Mouse (Mus musculus): Measurements from ENCODE around the gene Prdx2. TPM values are rescaled to one million over a fixed set of nuclear protein-coding genes. Genes with fewer than 3 reads are reported as not detected.

Gene Prdx2
- polyA plus RNA-seq, 1 experiment from 2014 or later, result 681 TPM

- Histone ChIP-seq H3K27ac (0 out of 2 replicates have a peak overlapping the region, but pooled peaks have one; percentile 1), H3K9me3 (no peaks in the 10 kb centered on the region), H3K36me3 (peaks cover 44% of the 10 kb centered on the region), H3K27me3 (peaks cover 15% of the 10 kb centered on the region), H3K4me3 (no peak overlapping the region), H3K4me1 (peaks cover 60% of the 10 kb centered on the region), H3K4me2 (no peak overlapping the region), H3K9ac (no peak overlapping the region)
- ATAC-seq (ENCODE audit: insufficient number of reproducible peaks, low FRiP score, low TSS enrichment, low read depth), result no peak
- WGBS, result 68% methylated on average over 8 of the region's 8 CpGs
Measured at GRCm38 (mm10) chr8:84974543-84975142, 5.3 kb downstream of the Prdx2 start.

- WGBS, result 27% methylated on average over 7 of the region's 7 CpGs
- H3K27ac ChIP-seq, result peak overlapping the region; percentile 80
- no peak overlapping the region for H3K9ac ChIP-seq
- peaks cover 15% of the 10 kb centered on the region for H3K27me3 ChIP-seq
- no peak overlapping the region for H3K4me2 ChIP-seq
- H3K4me3 ChIP-seq, result peak overlapping the region; percentile 55; the same call in 1 of the 2 replicates
- no peaks in the 10 kb centered on the region for H3K9me3 ChIP-seq
- ATAC-seq (ENCODE audit: insufficient number of reproducible peaks, low FRiP score, low TSS enrichment, low read depth), result no peak
- peaks cover 62% of the 10 kb centered on the region for H3K4me1 ChIP-seq
- peaks cover 44% of the 10 kb centered on the region for H3K36me3 ChIP-seq
Measured at GRCm38 (mm10) chr8:84975434-84975833, 6.0 kb downstream of the Prdx2 start.

DNA sequence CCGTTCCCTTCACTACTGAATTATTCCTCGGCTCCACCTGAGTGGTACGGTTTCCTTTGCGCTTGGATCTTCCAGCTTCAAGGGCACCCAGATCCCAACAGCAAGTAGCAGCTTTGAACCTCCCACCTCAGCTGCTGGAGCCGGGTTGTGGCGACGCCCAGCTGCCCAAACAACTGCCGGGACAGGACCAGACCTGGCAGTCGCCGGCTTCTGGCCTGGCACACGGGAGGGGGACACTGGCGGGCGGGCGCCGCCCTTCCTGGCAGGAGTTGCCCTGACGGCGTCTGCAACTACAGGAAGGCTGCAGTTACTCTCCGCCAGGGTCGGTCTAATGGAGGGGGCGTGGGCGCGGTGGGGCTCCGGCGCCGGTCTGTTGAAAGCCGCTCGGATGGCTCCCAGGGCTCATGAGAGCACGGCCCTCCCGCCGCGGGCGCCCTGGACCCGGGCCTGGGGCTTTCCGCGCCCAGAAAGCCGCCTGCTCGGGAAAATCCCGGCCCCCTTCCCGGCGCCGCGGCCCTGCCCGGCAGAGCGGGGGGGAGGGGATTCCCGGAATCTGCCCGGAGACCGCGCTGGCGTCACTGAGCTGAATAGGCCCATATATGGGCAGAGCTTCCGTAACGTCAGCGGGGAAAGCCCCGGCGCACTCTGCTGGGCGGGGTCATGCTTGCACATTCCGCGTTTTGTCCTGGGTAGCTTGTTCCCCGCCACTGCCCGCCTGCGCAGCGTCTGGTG lies 6.8 kb downstream of the Prdx2 start:
- peaks cover 58% of the 10 kb centered on the region for H3K4me1 ChIP-seq
- H3K4me3 ChIP-seq, result peak overlapping the region; percentile 55

DNA sequence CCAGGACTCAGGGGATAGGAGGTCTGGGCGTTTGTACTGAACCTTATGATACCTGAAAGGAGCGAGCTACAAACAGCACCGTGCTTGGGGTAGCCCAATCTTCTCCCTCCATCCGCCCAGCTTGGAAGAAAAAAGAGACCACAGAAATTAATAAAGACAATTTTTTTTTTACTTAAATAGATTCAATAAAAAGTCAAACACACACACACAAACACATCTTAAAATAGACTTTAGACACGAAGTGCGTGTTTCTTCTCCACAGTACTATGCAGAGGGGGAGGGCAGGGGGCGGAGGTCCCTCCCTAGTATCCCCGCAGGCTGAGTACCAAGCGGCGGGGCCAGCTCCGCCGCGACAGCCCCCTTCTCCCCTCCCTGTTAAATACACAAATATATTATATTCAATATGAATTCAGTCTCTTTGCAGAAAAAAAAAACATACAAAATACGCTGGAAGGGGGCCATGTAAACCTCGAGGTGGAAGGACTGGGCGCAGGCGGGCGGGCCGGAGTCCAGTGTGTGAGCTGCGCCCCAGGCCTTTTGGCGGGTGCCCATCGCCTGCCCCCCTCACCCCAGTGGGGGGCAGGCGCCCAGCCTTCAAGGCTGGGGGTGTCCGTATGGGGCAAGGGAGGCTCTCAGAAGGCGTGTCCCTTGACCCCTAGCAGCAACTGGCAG lies 7.5 kb downstream of the Prdx2 start:
- Histone ChIP-seq H3K36me3 (peaks cover 31% of the 10 kb centered on the region), H3K4me1 (peaks cover 59% of the 10 kb centered on the region), H3K4me2 (peak overlapping the region; percentile 96), H3K4me3 (peak overlapping the region; percentile 55), H3K27me3 (peaks cover 15% of the 10 kb centered on the region), H3K9me3 (no peaks in the 10 kb centered on the region), H3K9ac (peak overlapping the region; percentile 54), H3K27ac (peak overlapping the region; percentile 80)
- no peak for ATAC-seq (ENCODE audit: insufficient number of reproducible peaks, low FRiP score, low TSS enrichment, low read depth)
- 2% methylated on average over 25 of the region's 25 CpGs for WGBS

More for the DNA sequence above, 6.8 kb downstream of the Prdx2 start:
- peak overlapping the region; percentile 96 for H3K4me2 ChIP-seq
- H3K9me3 ChIP-seq, result no peaks in the 10 kb centered on the region
- WGBS, result under 1% methylated on average over 61 of the region's 61 CpGs
- peaks cover 38% of the 10 kb centered on the region for H3K36me3 ChIP-seq
- peak overlapping the region; percentile 80 for H3K27ac ChIP-seq
- H3K27me3 ChIP-seq, result peaks cover 15% of the 10 kb centered on the region
- peak overlapping the region; percentile 54 for H3K9ac ChIP-seq
- peak; percentile 79 for ATAC-seq (ENCODE audit: insufficient number of reproducible peaks, low FRiP score, low TSS enrichment, low read depth)

DNA sequence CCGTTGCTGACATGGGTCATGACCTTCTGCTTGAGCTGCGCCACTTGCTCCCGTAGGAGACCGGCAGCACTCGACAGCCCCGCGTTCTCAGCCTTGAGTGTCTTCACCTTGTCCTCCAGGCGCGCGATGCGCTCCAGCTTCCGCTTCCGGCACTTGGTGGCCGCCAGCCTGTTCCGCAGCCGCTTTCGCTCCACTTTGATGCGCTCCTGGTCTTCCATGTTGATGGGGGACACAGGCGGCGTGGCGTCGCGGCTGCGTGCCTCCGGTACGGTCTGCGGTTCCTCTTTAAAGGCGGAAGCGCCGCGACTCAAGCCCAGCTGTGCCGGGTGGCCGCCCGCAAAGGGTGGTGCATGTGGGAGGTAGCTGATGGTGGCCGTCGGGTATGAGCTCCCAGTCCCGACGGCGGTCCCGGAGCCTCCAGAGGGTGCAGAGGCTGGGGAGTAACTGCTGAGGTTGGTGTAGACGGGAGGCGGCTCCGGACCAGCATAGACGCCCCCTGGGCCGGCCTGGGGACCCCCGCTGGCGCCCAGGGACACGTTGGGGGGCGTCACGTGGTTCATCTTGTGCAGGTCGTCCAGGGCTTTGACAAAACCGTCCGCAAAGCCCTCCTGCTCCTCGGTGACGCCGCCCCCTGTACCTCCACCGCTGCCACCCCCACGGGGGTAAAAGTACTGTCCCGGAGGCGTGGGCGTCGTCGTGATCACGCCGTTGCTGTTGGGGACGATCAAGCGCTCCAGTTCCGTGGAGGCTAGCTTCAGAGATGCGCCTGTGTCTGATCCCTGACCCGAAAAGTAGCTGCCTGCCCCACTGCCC lies 8.3 kb downstream of the Prdx2 start:
- Histone ChIP-seq H3K4me2 (peak overlapping the region; percentile 96), H3K36me3 (peaks cover 24% of the 10 kb centered on the region), H3K9me3 (no peaks in the 10 kb centered on the region), H3K9ac (peak overlapping the region; percentile 54), H3K4me3 (peak overlapping the region; percentile 55), H3K4me1 (peaks cover 65% of the 10 kb centered on the region), H3K27me3 (peaks cover 15% of the 10 kb centered on the region), H3K27ac (peak overlapping the region; percentile 80)
- ATAC-seq (ENCODE audit: insufficient number of reproducible peaks, low FRiP score, low TSS enrichment, low read depth), result no peak
- under 1% methylated on average over 70 of the region's 70 CpGs for WGBS

DNA sequence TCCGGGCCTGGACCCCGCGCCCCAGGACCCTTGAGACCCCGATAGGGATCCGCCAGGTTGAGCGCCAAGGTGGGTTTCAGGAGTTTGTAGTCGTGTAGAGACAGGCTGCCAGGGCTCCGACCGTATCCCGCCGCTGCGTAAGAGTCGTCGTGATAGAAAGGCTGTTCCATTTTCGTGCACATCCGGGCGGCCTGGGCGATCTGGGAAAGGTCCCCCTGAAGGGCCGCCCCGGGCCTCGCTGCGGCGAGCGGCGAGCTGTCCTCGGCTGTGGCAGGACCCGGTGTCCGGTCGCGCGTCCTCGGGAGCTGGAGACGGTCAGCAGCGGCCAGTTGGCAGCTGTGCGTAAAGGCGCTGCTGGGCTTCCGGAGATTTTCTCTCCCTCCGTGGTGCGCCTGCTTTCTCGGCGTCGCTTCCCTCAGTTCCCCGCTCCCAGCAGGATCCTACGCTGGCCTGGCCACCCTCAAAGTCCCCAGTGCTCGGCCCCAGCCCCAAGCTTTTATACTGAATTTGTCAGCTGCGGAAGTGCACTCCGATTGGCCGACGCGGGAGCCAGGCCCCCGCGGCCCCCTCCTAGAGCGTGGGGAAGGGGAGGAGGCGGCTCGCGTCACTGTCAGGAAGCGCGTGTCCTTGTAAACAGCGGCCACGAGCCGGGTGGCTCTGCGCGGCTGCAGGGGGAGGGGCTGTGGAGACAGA lies 9.0 kb downstream of the Prdx2 start, which contains the start of gene Junb:
Junb (minus strand) TSS at position 471 of the 693 bp plus-strand sequence.
- under 1% methylated on average over 63 of the region's 63 CpGs for WGBS
- H3K27me3 ChIP-seq, result peaks cover 15% of the 10 kb centered on the region
- H3K27ac ChIP-seq, result peak within 1 kb of the TSS; percentile 80
- peak within 1 kb of the TSS; percentile 55 for H3K4me3 ChIP-seq
- no peaks in the 10 kb centered on the region for H3K9me3 ChIP-seq
- H3K36me3 ChIP-seq, result peaks cover 17% of the 10 kb centered on the region
- H3K4me1 ChIP-seq, result peaks cover 65% of the 10 kb centered on the region
- peak within 1 kb of the TSS; percentile 54 for H3K9ac ChIP-seq
- H3K4me2 ChIP-seq, result peak within 1 kb of the TSS; percentile 96
- peak; percentile 60 for ATAC-seq (ENCODE audit: insufficient number of reproducible peaks, low FRiP score, low TSS enrichment, low read depth)

DNA sequence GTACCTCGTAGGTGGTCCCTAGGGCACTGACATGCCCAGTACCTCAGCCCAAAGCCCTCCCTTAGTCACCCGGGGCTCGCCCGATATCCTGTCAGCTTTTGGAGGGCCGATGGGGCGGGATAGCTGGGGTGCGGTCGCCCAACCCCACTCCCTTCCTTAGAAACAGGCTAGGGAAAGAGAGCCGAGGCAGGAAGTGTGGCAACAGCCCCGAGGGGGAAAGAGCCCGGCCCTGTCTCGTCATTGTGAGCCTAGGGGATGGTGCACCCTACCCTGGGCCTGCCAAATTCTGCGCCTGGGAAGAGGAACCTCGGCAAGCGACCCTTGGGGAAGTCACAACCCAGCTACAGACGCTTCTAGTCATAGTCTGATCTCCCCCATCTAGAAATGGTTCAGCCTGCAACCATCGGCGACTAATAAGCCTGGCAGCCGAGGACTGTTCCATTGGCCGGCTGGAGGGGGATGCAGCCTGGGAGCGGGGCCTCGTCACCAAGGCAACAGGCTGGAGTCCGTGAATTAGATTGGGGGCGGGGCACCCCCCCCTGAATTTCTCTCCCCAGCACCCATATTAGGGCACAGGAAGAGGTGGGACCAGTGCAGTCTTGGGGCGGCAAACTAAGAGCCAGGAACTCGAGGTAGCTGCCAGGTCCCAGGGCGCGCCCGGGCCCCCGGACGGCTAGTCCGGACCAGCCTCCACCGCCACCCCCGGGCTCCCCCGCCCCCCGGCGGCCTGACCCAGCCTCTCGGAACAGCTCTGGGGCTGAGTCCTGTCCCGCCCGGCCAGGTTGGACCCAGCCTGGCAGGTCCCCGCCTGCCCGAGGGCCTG lies 10.4 kb downstream of the Prdx2 start:
- peaks cover 73% of the 10 kb centered on the region for H3K4me1 ChIP-seq
- peak; percentile 31 for ATAC-seq (ENCODE audit: insufficient number of reproducible peaks, low FRiP score, low TSS enrichment, low read depth)
- WGBS, result 4% methylated on average over 41 of the region's 42 CpGs
- H3K9me3 ChIP-seq, result no peaks in the 10 kb centered on the region
- H3K9ac ChIP-seq, result peak overlapping the region; percentile 21; the same call in 1 of the 2 replicates
- peak overlapping the region; percentile 55 for H3K4me3 ChIP-seq
- H3K27ac ChIP-seq, result peak overlapping the region; percentile 80
- peaks cover 15% of the 10 kb centered on the region for H3K27me3 ChIP-seq
- H3K36me3 ChIP-seq, result peaks cover 4% of the 10 kb centered on the region; the same call in 1 of the 2 replicates
- H3K4me2 ChIP-seq, result peak overlapping the region; percentile 96

GRCm38 (mm10) chr8:84980622-84981358 lies 11.4 kb downstream of the Prdx2 start:
- Histone ChIP-seq H3K27me3 (peaks cover 15% of the 10 kb centered on the region), H3K4me2 (peak overlapping the region; percentile 96), H3K36me3 (no peaks in the 10 kb centered on the region), H3K27ac (peak overlapping the region; percentile 65), H3K9me3 (no peaks in the 10 kb centered on the region), H3K4me3 (0 out of 2 replicates have a peak overlapping the region, but pooled peaks have one; percentile 55), H3K9ac (no peak overlapping the region), H3K4me1 (peaks cover 76% of the 10 kb centered on the region)
- no peak for ATAC-seq (ENCODE audit: insufficient number of reproducible peaks, low FRiP score, low TSS enrichment, low read depth)
- 26% methylated on average over 11 of the region's 11 CpGs for WGBS

- no peak overlapping the region for H3K4me3 ChIP-seq
- 62% methylated on average over 15 of the region's 15 CpGs for WGBS
- no peaks in the 10 kb centered on the region for H3K36me3 ChIP-seq
- H3K27me3 ChIP-seq, result peaks cover 18% of the 10 kb centered on the region
- no peak overlapping the region for H3K4me2 ChIP-seq
- no peaks in the 10 kb centered on the region for H3K9me3 ChIP-seq
- ATAC-seq (ENCODE audit: insufficient number of reproducible peaks, low FRiP score, low TSS enrichment, low read depth), result no peak
- H3K27ac ChIP-seq, result peak overlapping the region; percentile 44; the same call in 1 of the 2 replicates
- H3K9ac ChIP-seq, result no peak overlapping the region
- peaks cover 73% of the 10 kb centered on the region for H3K4me1 ChIP-seq
Measured at GRCm38 (mm10) chr8:84981644-84982498, 12.5 kb downstream of the Prdx2 start.

Data from limb, embryonic 15.5 days (tissue).